Mouse (Mus musculus) lung, postnatal 0 days (tissue): ENCODE results near the gene Scn1b.

Experiments used
- CTCF ChIP-seq: IDR thresholded peaks from 2 replicates; pipeline ENCODE4 v1.5.1; 2016; ENCODE audit warnings: antibody characterized with exemption, mild to moderate bottlenecking
- EP300 ChIP-seq: IDR thresholded peaks from 2 replicates; pipeline ENCODE4 v1.6.1; 2016; ENCODE audit warnings: antibody characterized with exemption, mild to moderate bottlenecking, control low read depth

DNA sequence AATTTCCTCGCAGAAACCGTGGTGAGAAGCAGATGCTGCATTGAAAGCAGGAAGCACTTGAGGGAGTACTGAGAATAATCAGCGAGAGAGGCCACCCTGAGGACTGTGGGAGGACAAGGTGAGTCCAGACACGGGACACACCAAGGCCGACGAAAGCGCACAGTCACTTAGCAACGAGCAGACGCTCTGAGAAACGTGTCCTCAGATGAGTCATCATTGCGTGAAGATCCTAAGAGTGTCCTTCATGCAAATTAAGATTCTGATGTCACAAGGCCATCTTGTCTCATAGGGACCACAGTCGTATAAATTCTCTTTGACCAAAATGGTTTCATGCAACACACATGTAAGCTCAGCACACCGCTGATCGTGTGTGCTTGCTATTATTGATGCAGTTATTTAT is 26.0 kb downstream of the Scn1b start:
- TF ChIP-seq CTCF (no peak), EP300 (no peak)
